Mouse (Mus musculus): Measurements from ENCODE around the gene Lrrc49. TPM values are rescaled to one million over a fixed set of nuclear protein-coding genes. Genes with fewer than 3 reads are reported as not detected.

The Lrrc49 gene
- polyA plus RNA-seq, 1 experiment from 2014 or later: 10.4 TPM

DNA sequence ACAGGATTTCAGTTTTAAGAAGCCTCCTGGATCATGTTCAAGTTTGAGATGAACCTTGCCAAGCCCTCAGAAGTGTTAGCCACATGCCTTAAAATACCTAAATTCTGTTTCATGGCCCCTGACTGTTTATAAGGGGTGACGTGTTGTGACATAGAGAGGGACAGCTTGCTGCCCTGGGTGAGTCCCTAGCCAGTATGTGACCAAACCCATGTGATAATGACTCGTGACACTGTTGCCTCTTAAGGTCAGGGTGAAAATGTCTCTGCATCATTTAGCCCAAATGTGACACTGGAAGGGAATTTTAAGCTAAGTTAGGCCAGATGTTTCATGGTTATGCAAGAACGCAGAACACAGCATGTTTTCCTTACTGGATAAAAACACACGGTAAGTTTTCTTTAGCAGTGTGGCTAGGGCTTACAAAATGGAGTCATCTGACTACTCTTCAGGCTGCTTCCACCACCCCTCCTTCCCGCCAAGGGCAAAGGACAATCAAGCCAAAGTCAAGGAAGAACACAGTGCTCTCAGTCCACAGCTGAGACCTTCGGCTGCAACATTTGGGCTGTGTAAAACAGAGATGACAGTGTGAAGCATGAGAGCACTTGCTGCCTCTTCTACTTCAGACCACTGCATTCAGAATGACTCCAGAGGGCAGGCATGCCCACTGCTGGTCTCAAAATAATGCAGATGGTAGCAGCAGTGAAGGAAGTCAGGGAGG lies 8.5 kb upstream of the Lrrc49 start:
- Histone ChIP-seq H3K4me3 (ENCODE audit: control insufficient read depth in 1 of 2, insufficient read depth in 1 of 2, low read depth in 1 of 2, low read length in 2 of 2) (no peak overlapping the region), H3K9me3 (ENCODE audit: control insufficient read depth, low read length) (no peaks in the 10 kb centered on the region), H3K27ac (replicated peaks in 1 of 2; ENCODE audit: control insufficient read depth in 1 of 2, insufficient read depth in 1 of 2, low read depth in 2 of 2, low read length in 2 of 2) (no peak overlapping the region), H3K36me3 (ENCODE audit: control insufficient read depth, insufficient read depth, low read length) (no peaks in the 10 kb centered on the region), H3K4me1 (ENCODE audit: control insufficient read depth in 2 of 2, insufficient read depth in 2 of 2, low read length in 2 of 2) (no peaks in the 10 kb centered on the region), H3K4me2 (ENCODE audit: low read length) (no peak overlapping the region), H3K9ac (ENCODE audit: low read length) (no peak overlapping the region), H3K27me3 (ENCODE audit: control insufficient read depth, insufficient read depth, low read length) (no peaks in the 10 kb centered on the region)
- no peak for ATAC-seq (ENCODE audit: insufficient number of reproducible peaks, insufficient read depth, low FRiP score, low read depth)
- 61% methylated on average over 6 of the region's 6 CpGs for WGBS

DNA sequence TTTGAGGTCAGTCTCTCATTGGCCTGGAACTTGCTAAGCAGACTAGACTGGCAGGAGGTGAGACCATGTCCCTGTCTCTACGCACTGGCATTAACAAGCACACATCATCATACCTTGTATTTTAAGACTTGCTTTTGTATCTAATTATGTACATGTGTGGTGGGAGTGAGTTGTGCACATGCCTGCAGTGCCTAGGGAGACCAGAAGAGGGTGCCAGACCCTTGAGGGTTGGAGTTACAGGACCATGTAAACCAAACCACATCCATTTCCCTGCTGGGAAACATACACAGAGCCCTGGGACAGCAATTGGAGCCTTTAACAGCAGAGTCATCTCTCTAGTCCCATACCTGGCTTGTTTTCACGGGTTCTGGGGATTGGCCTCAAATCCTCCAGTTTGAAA lies 6.0 kb upstream of the Lrrc49 start:
- H3K9me3 ChIP-seq (ENCODE audit: control insufficient read depth, low read length): no peaks in the 10 kb centered on the region
- ATAC-seq (ENCODE audit: insufficient number of reproducible peaks, insufficient read depth, low FRiP score, low read depth): no peak

GRCm38 (mm10) chr9:60692624-60693023 lies 4.7 kb upstream of the Lrrc49 start:
- Histone ChIP-seq H3K9me3 (ENCODE audit: control insufficient read depth, low read length) (no peaks in the 10 kb centered on the region), H3K27me3 (ENCODE audit: control insufficient read depth, insufficient read depth, low read length) (no peaks in the 10 kb centered on the region), H3K4me3 (ENCODE audit: control insufficient read depth in 1 of 2, insufficient read depth in 1 of 2, low read depth in 1 of 2, low read length in 2 of 2) (no peak overlapping the region), H3K27ac (replicated peaks in 1 of 2; ENCODE audit: control insufficient read depth in 1 of 2, insufficient read depth in 1 of 2, low read depth in 2 of 2, low read length in 2 of 2) (no peak overlapping the region), H3K36me3 (ENCODE audit: control insufficient read depth, insufficient read depth, low read length) (no peaks in the 10 kb centered on the region), H3K4me2 (ENCODE audit: low read length) (no peak overlapping the region), H3K4me1 (ENCODE audit: control insufficient read depth in 2 of 2, insufficient read depth in 2 of 2, low read length in 2 of 2) (peaks cover 0 to 3% of the 10 kb centered on the region in 2 experiments; a peak in 1 of 4 replicates), H3K9ac (ENCODE audit: low read length) (no peak overlapping the region)
- no peak for ATAC-seq (ENCODE audit: insufficient number of reproducible peaks, insufficient read depth, low FRiP score, low read depth)
- WGBS: 48% methylated on average over 4 of the region's 4 CpGs

More for the DNA sequence above, 6.0 kb upstream of the Lrrc49 start:
- Histone ChIP-seq H3K27ac (replicated peaks in 1 of 2; ENCODE audit: control insufficient read depth in 1 of 2, insufficient read depth in 1 of 2, low read depth in 2 of 2, low read length in 2 of 2) (no peak overlapping the region), H3K9ac (ENCODE audit: low read length) (no peak overlapping the region), H3K4me3 (ENCODE audit: control insufficient read depth in 1 of 2, insufficient read depth in 1 of 2, low read depth in 1 of 2, low read length in 2 of 2) (no peak overlapping the region), H3K4me1 (ENCODE audit: control insufficient read depth in 2 of 2, insufficient read depth in 2 of 2, low read length in 2 of 2) (no peaks in the 10 kb centered on the region), H3K27me3 (ENCODE audit: control insufficient read depth, insufficient read depth, low read length) (no peaks in the 10 kb centered on the region), H3K36me3 (ENCODE audit: control insufficient read depth, insufficient read depth, low read length) (no peaks in the 10 kb centered on the region), H3K4me2 (ENCODE audit: low read length) (no peak overlapping the region)
- WGBS: 51% methylated on average over 2 of the region's 2 CpGs

GRCm38 (mm10) chr9:60687415-60687814 lies 543 bp downstream of the Lrrc49 start:
- 3% methylated on average over 7 of the region's 7 CpGs for WGBS
- H3K27me3 ChIP-seq (ENCODE audit: control insufficient read depth, insufficient read depth, low read length): no peaks in the 10 kb centered on the region
- H3K4me2 ChIP-seq (ENCODE audit: low read length): peak overlapping the region; percentile 74
- 0 out of 2 replicates have a peak, but pooled peaks have one; percentile 31 for ATAC-seq (ENCODE audit: insufficient number of reproducible peaks, insufficient read depth, low FRiP score, low read depth)
- peak overlapping the region; percentile 68 to 71 for H3K27ac ChIP-seq (replicated peaks in 1 of 2; ENCODE audit: control insufficient read depth in 1 of 2, insufficient read depth in 1 of 2, low read depth in 2 of 2, low read length in 2 of 2)
- peaks cover 10% of the 10 kb centered on the region; the same call in 1 of the 2 replicates for H3K36me3 ChIP-seq (ENCODE audit: control insufficient read depth, insufficient read depth, low read length)
- H3K9ac ChIP-seq (ENCODE audit: low read length): peak overlapping the region; percentile 66
- no peaks in the 10 kb centered on the region for H3K9me3 ChIP-seq (ENCODE audit: control insufficient read depth, low read length)
- peak overlapping the region; percentile 57 to 83 for H3K4me3 ChIP-seq (ENCODE audit: control insufficient read depth in 1 of 2, insufficient read depth in 1 of 2, low read depth in 1 of 2, low read length in 2 of 2)
- peaks cover 2 to 3% of the 10 kb centered on the region in 2 experiments; a peak in 2 of 4 replicates for H3K4me1 ChIP-seq (ENCODE audit: control insufficient read depth in 2 of 2, insufficient read depth in 2 of 2, low read length in 2 of 2)

GRCm38 (mm10) chr9:60682753-60683152 lies 5.2 kb downstream of the Lrrc49 start:
- no peak for ATAC-seq (ENCODE audit: insufficient number of reproducible peaks, insufficient read depth, low FRiP score, low read depth)
- H3K27ac ChIP-seq (replicated peaks in 1 of 2; ENCODE audit: control insufficient read depth in 1 of 2, insufficient read depth in 1 of 2, low read depth in 2 of 2, low read length in 2 of 2): no peak overlapping the region
- H3K27me3 ChIP-seq (ENCODE audit: control insufficient read depth, insufficient read depth, low read length): no peaks in the 10 kb centered on the region
- WGBS: 79% methylated on average over 4 of the region's 4 CpGs
- H3K4me2 ChIP-seq (ENCODE audit: low read length): no peak overlapping the region
- peaks cover 39% of the 10 kb centered on the region for H3K36me3 ChIP-seq (ENCODE audit: control insufficient read depth, insufficient read depth, low read length)
- H3K9ac ChIP-seq (ENCODE audit: low read length): no peak overlapping the region
- no peaks in the 10 kb centered on the region for H3K9me3 ChIP-seq (ENCODE audit: control insufficient read depth, low read length)
- H3K4me1 ChIP-seq (ENCODE audit: control insufficient read depth in 2 of 2, insufficient read depth in 2 of 2, low read length in 2 of 2): peaks cover 0 to 2% of the 10 kb centered on the region in 2 experiments; a peak in 1 of 4 replicates
- no peak overlapping the region for H3K4me3 ChIP-seq (ENCODE audit: control insufficient read depth in 1 of 2, insufficient read depth in 1 of 2, low read depth in 1 of 2, low read length in 2 of 2)

DNA sequence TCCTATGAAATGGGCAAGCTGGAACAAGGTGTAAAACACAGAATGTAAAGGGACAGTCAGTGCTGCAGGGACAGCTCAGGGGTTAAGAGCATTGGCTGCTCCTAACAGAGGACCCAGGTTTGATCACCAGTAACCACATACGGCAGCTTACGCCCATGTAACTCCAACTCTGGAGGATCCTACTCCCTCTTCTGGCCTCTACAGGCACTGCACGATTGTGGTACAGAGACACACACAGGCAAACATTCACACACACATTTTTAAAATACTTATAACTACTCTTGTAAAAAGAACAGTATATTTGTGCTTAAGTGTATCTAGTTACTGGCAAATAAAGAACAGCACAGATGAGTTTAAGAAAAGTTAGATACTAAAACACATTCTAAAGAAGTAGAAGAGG lies 7.0 kb downstream of the Lrrc49 start:
- no peak for ATAC-seq (ENCODE audit: insufficient number of reproducible peaks, insufficient read depth, low FRiP score, low read depth)

DNA sequence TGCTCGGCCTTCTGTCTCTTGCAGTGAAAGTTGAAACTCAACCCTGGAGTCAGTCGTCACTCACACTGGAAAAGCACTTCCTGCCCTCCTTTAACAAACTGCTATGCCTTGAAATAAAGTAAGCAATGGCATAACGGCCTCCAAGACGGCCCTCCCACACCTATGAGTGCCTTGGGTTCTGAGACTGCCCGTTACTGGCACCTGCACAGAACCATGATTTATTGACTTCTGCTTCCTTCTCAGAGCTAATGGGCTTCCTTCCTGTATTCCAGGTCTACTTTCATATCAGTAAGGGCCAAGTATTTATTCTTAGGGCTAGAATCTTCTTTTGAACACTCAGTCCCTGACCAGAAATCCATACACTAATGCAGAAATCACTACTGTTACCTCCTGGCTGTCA lies 9.0 kb downstream of the Lrrc49 start:
- Histone ChIP-seq H3K9me3 (ENCODE audit: control insufficient read depth, low read length) (no peaks in the 10 kb centered on the region), H3K27ac (replicated peaks in 1 of 2; ENCODE audit: control insufficient read depth in 1 of 2, insufficient read depth in 1 of 2, low read depth in 2 of 2, low read length in 2 of 2) (no peak overlapping the region), H3K4me2 (ENCODE audit: low read length) (no peak overlapping the region), H3K4me3 (ENCODE audit: control insufficient read depth in 1 of 2, insufficient read depth in 1 of 2, low read depth in 1 of 2, low read length in 2 of 2) (no peak overlapping the region), H3K4me1 (ENCODE audit: control insufficient read depth in 2 of 2, insufficient read depth in 2 of 2, low read length in 2 of 2) (no peaks in the 10 kb centered on the region), H3K36me3 (ENCODE audit: control insufficient read depth, insufficient read depth, low read length) (peaks cover 46% of the 10 kb centered on the region), H3K27me3 (ENCODE audit: control insufficient read depth, insufficient read depth, low read length) (no peaks in the 10 kb centered on the region), H3K9ac (ENCODE audit: low read length) (no peak overlapping the region)
- no peak for ATAC-seq (ENCODE audit: insufficient number of reproducible peaks, insufficient read depth, low FRiP score, low read depth)
- 66% methylated on average over 5 of the region's 5 CpGs for WGBS

More for the DNA sequence above, 7.0 kb downstream of the Lrrc49 start:
- no peaks in the 10 kb centered on the region for H3K4me1 ChIP-seq (ENCODE audit: control insufficient read depth in 2 of 2, insufficient read depth in 2 of 2, low read length in 2 of 2)
- peaks cover 46% of the 10 kb centered on the region for H3K36me3 ChIP-seq (ENCODE audit: control insufficient read depth, insufficient read depth, low read length)
- no peaks in the 10 kb centered on the region for H3K27me3 ChIP-seq (ENCODE audit: control insufficient read depth, insufficient read depth, low read length)
- H3K27ac ChIP-seq (replicated peaks in 1 of 2; ENCODE audit: control insufficient read depth in 1 of 2, insufficient read depth in 1 of 2, low read depth in 2 of 2, low read length in 2 of 2): no peak overlapping the region
- no peak overlapping the region for H3K9ac ChIP-seq (ENCODE audit: low read length)
- H3K9me3 ChIP-seq (ENCODE audit: control insufficient read depth, low read length): no peaks in the 10 kb centered on the region
- 80% methylated on average over 3 of the region's 3 CpGs for WGBS
- H3K4me2 ChIP-seq (ENCODE audit: low read length): no peak overlapping the region
- H3K4me3 ChIP-seq (ENCODE audit: control insufficient read depth in 1 of 2, insufficient read depth in 1 of 2, low read depth in 1 of 2, low read length in 2 of 2): no peak overlapping the region

- Histone ChIP-seq H3K4me2 (ENCODE audit: low read length) (no peak overlapping the region), H3K4me1 (ENCODE audit: control insufficient read depth in 2 of 2, insufficient read depth in 2 of 2, low read length in 2 of 2) (0 out of 4 replicates have a peak, but pooled peaks cover 0 to 2% of the 10 kb centered on the region in 2 experiments), H3K4me3 (ENCODE audit: control insufficient read depth in 1 of 2, insufficient read depth in 1 of 2, low read depth in 1 of 2, low read length in 2 of 2) (no peak overlapping the region), H3K36me3 (ENCODE audit: control insufficient read depth, insufficient read depth, low read length) (peaks cover 37% of the 10 kb centered on the region), H3K27ac (replicated peaks in 1 of 2; ENCODE audit: control insufficient read depth in 1 of 2, insufficient read depth in 1 of 2, low read depth in 2 of 2, low read length in 2 of 2) (no peak overlapping the region), H3K9me3 (ENCODE audit: control insufficient read depth, low read length) (no peaks in the 10 kb centered on the region), H3K9ac (ENCODE audit: low read length) (no peak overlapping the region), H3K27me3 (ENCODE audit: control insufficient read depth, insufficient read depth, low read length) (no peaks in the 10 kb centered on the region)
- ATAC-seq (ENCODE audit: insufficient number of reproducible peaks, insufficient read depth, low FRiP score, low read depth): no peak
- 84% methylated on average over 4 of the region's 4 CpGs for WGBS
Observed at GRCm38 (mm10) chr9:60676429-60676828, 11.5 kb downstream of the Lrrc49 start.
